Mouse (Mus musculus): ENCODE data around the gene Mctp2.
A peak's percentile ranks its signal among the peaks of the same experiment; 100 is the strongest.

The Mctp2 gene

DNA sequence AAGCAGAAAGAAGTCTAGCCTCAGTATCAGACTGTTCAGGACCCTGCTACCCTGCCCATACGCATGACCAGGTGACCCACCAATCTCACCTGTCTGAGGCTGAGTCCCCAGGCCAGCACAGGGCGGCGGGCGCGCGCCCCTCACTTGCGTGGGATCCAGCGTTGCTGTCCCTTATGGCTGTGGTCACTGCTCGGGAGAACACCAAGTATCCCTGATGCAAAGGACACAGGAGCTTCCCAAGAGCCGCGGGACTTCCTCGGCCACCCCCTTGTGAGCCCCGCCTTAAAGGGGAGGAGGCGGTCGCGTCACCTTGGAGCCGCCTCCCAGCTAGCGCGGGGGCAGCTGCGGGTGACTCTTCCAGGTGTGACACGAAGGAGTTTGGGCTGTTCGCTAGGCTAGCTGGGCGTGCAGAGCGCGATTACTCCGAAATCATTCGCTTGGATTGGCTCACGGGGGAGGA lies at the start of gene Mctp2:
Gene Mctp2, minus strand, starts transcription at position 227 of the 460 bp plus-strand sequence.
- peak; percentile 75 for DNase-seq

DNA sequence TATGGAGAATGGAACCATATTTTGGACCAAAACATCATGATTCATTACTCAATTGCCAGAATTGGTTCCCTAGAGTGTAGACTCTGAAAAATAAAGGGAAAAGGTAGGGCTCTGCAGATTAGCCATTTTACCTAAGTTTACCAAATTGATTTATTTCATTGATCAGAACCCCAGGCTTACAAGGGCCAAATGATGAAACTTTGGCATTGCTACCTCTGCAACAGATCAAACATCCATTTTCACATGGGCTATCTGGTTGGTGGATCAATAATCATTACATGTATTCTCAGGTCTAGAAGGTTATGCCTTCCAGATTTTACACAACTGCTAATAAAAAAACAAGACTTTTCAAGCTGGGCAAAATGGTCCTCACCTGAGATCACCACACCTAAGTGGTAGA lies 39.5 kb upstream of the Mctp2 start:
- no peak for DNase-seq

DNA sequence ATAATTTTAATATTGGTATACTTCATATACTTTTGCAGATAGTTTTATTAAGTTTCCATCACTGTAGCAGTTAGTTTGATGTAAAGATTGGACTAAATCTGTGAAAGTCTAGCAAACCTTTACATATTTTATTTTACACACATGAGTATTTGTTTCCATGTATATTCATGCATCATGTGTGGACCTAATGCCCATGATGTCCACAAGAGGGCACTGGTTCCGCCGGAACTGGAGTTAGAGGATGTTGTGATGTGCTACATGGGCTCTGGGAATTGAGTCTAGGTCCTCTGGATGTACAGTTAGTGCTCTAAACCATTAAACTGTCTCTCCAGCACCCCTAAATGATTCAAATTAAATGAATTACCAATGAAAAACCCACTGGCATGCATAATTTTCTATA lies 37.3 kb upstream of the Mctp2 start:
- no peak for DNase-seq

DNA sequence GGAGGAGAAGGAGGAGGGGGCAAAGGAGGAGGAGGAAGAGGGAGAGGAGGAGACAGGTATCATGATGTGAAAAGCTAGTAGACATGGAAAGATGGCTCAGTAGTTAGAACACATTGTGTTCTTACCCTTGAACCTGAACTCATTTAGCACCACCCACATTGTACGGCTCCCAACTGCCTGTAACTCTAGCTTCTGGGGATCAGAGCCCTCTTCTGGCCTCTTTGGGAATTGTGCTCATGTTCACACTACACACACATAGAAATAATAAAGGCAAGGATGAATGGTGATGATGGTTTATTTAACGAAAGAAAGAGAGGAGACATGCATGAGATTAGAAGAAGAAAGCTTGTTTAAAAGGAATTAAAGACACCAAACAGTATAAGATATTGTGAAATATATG lies 36.4 kb upstream of the Mctp2 start:
- no peak for DNase-seq

DNA sequence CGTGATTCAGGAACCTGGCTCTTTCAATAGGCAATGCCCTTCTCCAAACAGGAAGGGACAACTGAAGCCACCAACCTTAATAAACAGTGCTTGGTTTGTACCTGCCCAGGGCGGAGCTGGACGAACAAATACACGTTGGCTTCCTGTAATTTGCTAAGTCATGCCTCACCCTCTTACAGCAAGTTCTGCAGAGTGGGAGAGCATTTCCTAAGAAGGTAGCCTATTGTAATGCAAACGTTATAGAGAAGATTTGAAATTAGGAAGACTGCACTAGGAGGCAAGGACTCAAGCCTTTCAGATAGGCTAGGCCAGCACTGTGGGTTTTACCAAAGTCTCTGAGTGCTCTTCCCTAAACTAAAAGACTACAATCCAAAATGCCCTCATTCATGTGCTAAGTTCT lies 19.6 kb upstream of the Mctp2 start:
- no peak for DNase-seq

DNA sequence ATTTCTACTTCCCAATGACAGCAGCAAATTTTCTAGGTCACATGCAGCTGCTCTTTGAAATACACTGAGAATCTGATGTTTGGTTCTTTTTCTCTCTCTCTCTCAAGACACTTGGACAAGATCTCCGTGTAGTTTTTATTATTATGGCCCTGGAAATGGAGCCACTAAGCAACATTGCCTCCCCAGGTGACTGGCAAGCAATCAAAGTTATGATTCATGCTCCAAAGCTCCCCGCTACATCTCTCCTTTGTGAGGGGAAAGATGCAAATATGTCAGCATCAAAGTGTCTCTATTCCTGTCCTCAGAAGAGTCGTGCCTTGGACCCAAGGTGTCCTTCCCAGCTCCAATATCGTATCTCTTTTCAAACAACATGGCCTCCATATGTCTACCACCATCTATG lies 14.5 kb upstream of the Mctp2 start:
- DNase-seq: no peak

DNA sequence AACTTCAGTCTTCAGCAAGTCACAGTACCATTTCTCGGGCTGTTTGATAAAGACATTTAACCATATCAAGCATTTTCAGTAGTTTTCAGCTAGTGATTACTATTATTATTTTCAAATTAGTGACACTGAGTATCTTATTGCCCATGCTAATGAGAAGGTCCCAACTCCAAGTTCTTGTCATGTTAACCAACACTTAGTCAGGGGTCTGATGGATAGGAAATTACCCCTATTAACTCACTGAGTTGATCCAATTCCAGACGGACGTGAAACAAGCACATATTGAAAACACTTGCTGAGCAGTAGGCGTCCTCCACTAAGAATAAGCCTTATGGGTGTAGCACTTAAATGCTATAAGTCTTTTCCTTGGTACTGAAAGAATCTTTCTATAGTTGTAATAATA lies 14.0 kb upstream of the Mctp2 start:
- DNase-seq: no peak

DNA sequence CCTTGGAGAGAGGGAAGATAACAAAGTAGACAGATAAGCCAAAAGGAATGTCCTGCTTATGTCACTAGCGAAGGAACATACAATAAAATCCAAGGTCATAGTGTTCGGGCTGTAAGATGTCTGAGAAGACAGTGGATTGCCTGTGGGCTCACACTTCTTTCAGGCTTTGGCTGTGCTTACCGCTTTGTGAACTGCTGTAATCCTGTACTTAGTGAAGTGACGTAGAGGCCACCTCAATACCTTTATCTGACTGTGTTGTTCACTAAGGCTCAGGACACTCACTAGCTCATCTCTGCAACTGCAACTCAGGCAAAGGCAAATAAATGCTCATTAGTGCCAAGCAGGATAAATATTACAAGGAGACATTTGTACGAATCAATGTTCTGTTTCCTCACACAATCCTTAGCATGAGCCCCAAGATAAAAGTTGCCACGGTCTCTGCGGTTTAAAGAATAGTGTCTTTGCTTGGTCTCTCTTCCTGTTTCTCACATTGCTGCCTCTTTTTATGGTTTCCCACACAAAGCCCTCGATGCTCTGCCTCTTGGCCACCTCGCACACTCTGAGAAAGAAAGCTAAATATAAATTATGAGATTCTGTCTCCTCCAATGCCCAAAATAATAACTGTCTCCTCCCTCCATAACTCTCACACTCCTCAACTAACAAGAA lies 8.1 kb upstream of the Mctp2 start:
- no peak for DNase-seq

DNA sequence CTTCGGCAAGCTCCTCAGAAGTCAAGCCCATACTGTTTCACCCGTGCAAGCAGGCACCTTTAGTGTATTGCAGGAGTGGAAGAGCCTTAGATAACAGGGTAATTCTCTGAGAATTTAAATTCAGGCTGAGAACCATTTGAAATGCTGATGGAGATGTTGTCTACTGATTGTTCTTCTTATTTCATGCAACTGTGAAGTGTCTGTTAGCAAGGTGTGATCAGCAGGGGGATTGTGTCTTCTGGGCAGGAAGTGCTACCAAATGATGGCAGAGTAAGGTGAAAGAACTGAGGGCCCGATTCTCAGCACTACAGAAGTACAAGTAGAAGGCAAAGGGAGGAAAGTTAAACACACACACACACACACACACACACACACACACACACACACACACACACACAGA lies 7.5 kb upstream of the Mctp2 start:
- no peak for DNase-seq

DNA sequence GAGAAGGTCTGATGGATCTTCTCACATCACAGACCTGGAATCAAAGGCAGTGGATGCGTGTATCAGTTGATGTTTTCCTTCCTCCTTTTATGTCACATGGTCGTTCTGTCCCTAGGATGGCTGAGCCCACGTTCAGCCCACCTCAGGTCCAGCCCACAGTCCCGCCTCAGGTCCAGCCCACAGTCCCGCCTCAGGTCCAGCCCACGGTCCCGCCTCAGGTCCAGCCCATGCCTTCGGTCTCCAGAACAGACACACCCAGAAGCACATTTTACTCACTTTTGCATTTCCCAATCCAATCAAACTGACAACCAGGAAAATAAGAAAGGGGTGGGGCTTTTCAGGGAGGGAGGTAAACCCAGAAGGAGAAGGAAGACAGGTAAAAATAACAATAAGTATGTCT lies 5.2 kb upstream of the Mctp2 start:
- DNase-seq: no peak

DNA sequence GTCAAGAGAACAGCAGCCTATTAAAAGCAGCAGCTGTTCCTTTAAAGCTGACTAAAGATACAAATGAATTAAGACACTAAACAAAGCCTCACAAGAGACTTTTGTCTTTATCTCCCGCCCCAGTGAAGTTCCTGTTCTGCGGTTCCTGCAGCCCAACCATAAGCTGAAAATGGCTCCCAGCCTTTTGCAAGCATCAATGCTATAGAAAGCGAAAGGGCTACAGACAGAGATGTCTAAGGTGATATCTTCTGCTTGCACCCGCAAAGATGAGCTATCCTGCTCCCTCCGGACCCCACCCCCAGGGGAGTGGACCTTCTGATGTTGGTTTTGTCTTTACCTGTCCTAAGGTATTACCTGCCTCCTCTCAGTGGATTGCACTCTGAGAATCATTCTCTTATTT lies 1.7 kb upstream of the Mctp2 start:
- DNase-seq: no peak

DNA sequence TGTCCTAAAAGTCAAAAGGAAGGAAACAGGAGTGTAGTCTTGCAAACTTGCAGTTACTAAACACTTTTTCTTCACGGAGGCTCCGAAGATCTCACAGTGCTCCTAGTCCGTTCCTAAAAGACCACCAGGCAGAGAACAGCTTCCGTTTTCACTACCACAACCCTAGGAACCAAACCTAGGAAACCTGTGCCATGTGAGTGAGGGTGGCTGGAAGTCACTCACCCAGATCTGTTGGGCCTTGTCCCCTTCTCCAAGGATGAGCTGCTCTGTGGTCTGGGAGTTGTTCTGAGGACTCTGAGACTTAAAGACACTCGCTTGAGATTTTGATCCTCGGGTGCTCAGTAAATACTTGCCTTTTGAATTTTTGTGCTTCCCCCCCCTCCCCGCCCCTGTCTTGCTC lies 439 bp upstream of the Mctp2 start:
- DNase-seq: no peak

DNA sequence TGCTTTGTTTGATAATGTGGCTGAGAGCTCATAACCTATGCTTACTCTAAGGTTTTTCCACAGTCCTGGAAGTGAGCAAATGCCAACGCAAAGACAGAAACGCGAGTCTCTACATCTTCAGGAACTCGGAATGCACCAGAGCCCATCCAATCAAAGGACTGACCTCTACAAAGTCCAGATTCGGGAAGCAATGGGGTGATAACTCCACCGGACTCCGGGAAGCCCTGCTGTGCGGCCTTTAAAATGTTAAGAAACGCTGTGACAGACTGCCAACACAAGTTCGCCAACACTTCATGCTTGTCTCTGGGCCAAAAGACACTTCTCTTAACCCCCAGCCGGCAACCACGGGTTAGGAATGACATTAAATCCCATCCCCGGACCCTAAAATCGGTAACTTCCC lies 437 bp downstream of the Mctp2 start:
- DNase-seq: peak; percentile 13

DNA sequence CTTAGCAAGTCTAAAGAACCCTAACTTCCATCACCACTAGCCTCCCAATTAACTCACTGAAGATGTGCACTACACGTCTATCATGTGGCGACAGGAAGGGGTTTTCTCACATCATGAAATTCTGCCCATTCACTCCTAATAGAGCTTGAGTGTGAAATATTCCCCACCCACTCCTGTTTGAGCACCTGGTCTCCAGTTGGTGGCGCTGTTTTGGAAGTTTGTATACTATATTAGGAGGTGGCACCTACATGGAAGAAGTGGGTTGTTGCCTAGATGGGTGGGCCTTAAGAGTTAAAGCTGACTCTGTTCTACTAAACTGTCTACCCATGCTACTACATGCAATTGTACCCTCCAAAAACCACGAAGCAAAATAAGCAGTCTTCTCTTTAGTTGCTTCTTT lies 4.7 kb downstream of the Mctp2 start:
- DNase-seq: no peak

DNA sequence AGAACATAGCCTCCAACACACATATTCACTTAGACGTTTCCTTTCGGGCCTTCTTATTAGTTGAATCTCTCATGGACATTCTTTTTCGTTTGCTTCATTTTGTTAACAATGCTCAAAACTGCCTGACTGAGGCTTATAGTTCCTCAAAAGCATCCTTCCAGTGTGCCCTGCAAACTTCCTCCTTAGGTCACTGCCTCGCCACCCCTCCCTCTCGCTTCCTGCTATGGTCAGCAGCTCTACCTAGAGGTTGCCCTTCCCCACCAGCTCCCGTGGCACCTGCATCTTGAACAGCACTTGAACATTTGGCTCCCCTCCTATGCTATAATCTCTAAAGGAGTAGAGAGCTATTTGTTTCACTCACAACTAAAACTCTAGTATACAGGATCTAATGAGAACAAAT lies 6.7 kb downstream of the Mctp2 start:
- DNase-seq: no peak

DNA sequence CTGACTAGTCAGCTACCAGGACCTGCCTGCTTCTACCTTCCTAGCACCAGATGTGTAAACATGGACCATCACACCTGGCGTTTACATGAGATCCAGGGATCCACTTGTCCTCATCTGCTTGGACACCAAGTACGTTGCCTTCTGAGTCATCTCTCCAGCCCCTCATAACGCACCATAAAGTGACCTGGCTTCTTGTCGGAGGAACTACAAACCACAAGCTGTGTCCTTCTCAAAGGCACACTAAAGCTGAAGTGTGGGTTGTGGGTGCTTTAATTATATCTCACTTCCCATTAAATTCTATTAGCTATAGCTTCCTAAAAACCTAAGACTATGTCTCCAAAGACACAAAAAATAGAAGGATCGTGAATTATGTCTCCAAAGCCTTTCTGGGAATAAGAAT lies 9.4 kb downstream of the Mctp2 start:
- no peak for DNase-seq

DNA sequence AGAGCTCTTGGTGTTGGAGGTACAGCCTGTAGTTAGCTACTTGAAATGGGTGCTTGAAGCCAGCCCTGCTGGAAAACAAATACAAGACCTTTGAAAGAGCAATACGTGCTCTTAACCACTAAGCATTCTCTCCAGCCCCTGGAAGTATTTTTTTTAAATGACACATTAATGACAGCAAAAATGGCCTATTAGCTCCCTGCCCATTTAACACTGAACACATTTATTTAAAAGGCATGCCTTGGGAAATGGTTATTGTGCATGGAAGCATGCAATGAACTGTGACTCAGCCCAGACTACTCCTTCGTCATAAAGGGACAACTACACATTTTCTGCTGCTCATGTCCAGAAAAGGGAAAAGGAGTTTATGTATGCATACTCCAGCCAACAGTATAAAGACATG lies 10.2 kb downstream of the Mctp2 start:
- DNase-seq: no peak

DNA sequence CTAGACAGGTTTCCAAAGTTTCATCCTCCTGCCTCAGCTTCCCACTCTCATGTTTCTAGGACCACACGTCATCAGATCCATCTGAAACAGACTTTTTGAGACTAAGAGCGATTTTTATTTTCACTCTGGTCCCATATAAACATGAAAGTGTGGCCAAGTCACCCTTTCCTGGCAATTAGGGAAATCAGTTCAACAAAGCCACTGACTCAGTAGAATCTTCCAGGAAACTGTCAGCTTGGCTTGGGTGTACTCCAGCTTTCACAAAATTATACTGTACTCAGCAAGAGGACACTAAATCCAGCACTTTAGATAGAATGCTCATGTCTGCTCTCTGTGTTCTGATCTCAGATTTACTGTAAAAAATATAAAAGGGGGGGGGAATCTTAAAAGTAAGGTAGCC lies 11.5 kb downstream of the Mctp2 start:
- DNase-seq: peak; percentile 12

DNA sequence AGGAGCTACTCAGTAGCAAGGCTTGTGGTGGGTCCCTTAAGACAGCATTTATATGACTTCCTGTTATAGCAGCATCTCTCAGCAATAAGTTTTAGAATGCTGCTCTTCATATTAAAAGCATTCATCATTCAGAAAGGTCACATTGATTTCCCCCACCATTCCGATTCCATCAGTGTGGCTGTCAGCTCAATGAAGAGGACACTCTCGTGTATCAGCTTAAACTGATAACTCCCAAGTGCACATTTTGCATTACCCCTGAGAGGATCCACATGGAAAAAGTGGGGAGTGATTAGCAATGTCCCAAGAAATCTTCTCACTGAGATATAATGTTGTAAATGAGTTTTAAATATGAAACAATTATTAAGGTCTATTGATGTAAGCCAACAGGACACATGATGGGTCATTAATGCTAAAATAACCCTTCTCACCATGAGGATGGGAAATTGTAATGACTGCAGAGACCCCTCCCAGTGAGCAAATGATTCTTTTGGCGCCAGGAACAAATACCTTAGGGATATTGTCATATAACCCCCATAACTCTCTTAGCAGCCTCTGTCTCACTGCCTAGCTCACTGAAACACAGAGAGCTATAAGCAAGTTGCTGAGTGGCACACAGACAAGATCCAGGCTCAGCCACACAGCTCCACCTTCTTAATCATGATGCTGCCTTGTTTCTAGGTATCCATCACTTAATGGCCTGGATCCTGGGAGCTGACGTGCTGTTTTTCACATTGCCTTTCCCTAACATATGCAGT lies 12.4 kb downstream of the Mctp2 start:
- no peak for DNase-seq

DNA sequence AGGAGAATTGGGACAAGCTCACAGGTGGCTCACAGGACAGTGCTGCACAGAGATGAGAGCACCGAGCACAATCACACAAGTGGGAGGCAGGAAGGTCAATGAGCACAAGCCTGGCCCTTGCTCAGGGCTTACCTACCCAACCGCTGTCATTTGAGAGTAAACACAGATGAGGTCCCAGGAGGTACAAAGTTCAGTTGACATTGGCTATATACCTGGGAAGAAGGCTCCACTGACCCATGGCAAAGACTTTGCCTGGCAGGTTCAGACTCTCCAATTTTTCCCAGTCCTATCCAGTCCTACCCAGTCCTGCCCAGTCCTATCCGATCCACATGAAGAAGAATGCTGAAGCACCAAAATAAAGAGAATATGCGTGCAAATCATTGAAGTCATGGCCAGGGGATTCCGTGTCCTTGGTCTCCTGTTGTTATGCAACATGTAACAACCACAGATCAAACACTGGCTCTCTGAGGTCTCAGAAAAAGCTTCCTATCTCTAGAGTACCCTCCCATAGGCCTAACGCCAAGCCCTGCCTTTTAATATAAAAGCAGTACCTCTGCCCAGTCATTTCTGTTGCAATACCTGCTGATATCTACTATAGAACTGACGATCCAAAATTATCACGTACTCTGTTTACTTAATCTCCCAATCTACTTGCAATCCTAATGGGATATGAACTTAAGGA lies 14.0 kb downstream of the Mctp2 start:
- no peak for DNase-seq

DNA sequence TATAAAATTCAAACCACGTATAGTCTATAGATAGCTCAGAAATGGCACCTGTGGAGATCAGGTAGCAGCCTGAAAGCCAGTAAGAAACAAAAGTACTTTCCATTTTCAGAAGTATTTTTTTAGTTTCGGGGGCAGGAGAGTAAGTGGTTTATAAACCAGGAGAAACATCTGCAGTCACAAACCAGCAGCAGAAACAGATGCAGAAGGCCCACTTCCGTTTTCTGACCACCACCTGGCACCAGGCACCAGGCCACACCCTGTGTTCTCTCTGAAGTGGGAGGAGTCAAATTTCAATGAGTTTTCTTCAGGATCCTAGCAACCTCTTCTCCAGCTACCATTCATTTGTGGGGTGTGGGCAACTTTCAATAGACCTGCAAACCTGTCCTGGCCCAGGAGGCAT lies 25.7 kb downstream of the Mctp2 start:
- no peak for DNase-seq

DNA sequence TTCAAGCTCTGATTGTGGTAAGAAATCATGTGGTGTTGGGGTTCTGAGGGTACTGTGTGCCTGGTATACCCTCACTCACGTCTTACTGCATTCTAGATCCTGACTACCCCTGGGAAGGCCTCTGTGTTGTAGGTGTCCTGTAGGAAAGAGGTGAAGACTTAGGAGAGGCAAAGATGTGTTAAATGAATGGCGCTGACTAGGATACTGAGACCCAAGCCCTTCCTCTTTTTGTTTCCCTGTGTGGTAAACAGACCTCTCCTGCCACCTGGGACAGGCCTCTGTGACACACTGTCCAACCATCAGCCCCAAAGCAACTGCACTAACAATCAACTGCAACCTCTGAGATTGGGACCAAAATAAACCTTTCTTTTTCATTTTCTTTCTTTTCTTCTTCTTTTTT lies 28.0 kb downstream of the Mctp2 start:
- no peak for DNase-seq

DNA sequence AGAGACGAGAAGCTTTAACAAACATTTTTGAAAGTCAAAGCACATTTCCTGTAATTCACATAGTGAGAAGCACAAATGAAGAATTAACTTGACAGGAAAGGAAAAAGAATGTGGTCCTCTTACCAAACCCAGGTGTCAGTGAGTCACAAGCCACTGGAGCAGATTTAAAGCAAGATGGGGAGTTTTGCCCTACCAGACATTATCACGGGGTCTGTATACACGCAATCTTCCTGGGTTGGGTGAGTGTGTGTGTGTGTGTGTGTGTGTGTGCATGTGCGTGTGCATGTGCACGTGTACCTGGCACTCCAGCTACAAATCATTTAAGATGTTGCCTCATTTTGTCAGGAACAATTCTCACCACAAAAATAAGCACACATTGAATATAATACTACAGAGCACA lies 30.9 kb downstream of the Mctp2 start:
- DNase-seq: no peak

DNA sequence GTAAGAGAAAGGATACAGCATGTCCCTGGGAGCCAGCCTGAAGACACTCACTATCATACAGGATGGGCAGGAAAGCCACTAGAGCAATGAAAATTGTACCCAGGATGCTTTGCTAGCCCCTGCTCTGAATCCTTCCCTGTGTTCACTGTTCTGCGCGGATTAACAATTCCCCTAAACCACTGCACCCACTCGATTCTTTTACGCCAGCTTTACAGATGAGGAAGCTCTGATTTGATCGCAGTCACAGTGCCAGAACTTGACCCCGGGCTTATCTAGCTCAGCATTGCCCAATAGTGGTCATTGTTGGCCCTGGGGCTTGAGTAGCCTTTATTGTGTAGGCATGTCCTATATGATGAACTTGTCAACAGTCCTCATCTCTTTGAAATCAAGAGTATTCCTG lies 34.9 kb downstream of the Mctp2 start:
- DNase-seq: no peak
